Mouse (Mus musculus): ENCODE results near the gene Pomgnt2. TPM values are rescaled to one million over a fixed set of nuclear protein-coding genes. Genes with fewer than 3 reads are reported as not detected.

Pomgnt2 gene
- polyA plus RNA-seq, 1 experiment from 2014 or later, result 15.4 TPM

GRCm38 (mm10) chr9:122010751-122011150, 13.8 kb upstream of the Pomgnt2 start:
- no peaks in the 10 kb centered on the region for H3K9me3 ChIP-seq
- ATAC-seq (ENCODE audit: low FRiP score, low read depth), result no peak
- no peak overlapping the region for H3K4me2 ChIP-seq (replicated peaks)
- H3K27me3 ChIP-seq, result 0 out of 2 replicates have a peak, but pooled peaks cover 12% of the 10 kb centered on the region
- H3K4me3 ChIP-seq, result no peak overlapping the region
- no peaks in the 10 kb centered on the region for H3K4me1 ChIP-seq
- 83% methylated on average over 2 of the region's 2 CpGs for WGBS
- no peak overlapping the region for H3K27ac ChIP-seq (replicated peaks)
- H3K9ac ChIP-seq (replicated peaks), result no peak overlapping the region
- no peaks in the 10 kb centered on the region for H3K36me3 ChIP-seq

GRCm38 (mm10) chr9:122008876-122009275, 12.0 kb upstream of the Pomgnt2 start:
- no peak for ATAC-seq (ENCODE audit: low FRiP score, low read depth)
- Histone ChIP-seq H3K36me3 (no peaks in the 10 kb centered on the region), H3K4me3 (no peak overlapping the region), H3K27me3 (0 out of 2 replicates have a peak, but pooled peaks cover 4% of the 10 kb centered on the region), H3K9ac (replicated peaks) (no peak overlapping the region), H3K9me3 (no peaks in the 10 kb centered on the region), H3K4me1 (no peaks in the 10 kb centered on the region), H3K27ac (replicated peaks) (peak overlapping the region; percentile 21; the same call in 1 of the 2 replicates), H3K4me2 (replicated peaks) (no peak overlapping the region)
- 48% methylated on average over 2 of the region's 2 CpGs for WGBS

GRCm38 (mm10) chr9:122006609-122007008, 9.7 kb upstream of the Pomgnt2 start:
- 15% methylated on average over 7 of the region's 7 CpGs for WGBS
- Histone ChIP-seq H3K27ac (replicated peaks) (no peak overlapping the region), H3K4me2 (replicated peaks) (no peak overlapping the region), H3K36me3 (no peaks in the 10 kb centered on the region), H3K4me1 (no peaks in the 10 kb centered on the region), H3K9ac (replicated peaks) (no peak overlapping the region), H3K27me3 (0 out of 2 replicates have a peak, but pooled peaks cover 4% of the 10 kb centered on the region), H3K4me3 (no peak overlapping the region), H3K9me3 (no peaks in the 10 kb centered on the region)
- ATAC-seq (ENCODE audit: low FRiP score, low read depth), result no peak

GRCm38 (mm10) chr9:122006175-122006574, 9.3 kb upstream of the Pomgnt2 start:
- no peak for ATAC-seq (ENCODE audit: low FRiP score, low read depth)
- WGBS, result 97% methylated on average over 2 of the region's 2 CpGs
- Histone ChIP-seq H3K4me3 (no peak overlapping the region), H3K27ac (replicated peaks) (no peak overlapping the region), H3K4me2 (replicated peaks) (no peak overlapping the region), H3K4me1 (no peaks in the 10 kb centered on the region), H3K27me3 (0 out of 2 replicates have a peak, but pooled peaks cover 4% of the 10 kb centered on the region), H3K9me3 (no peaks in the 10 kb centered on the region), H3K36me3 (no peaks in the 10 kb centered on the region), H3K9ac (replicated peaks) (no peak overlapping the region)

GRCm38 (mm10) chr9:121997978-121998377, 1.1 kb upstream of the Pomgnt2 start:
- H3K4me1 ChIP-seq, result peaks cover 12% of the 10 kb centered on the region
- no peak overlapping the region for H3K27ac ChIP-seq (replicated peaks)
- H3K4me2 ChIP-seq (replicated peaks), result no peak overlapping the region
- H3K9me3 ChIP-seq, result no peaks in the 10 kb centered on the region
- no peak for ATAC-seq (ENCODE audit: low FRiP score, low read depth)
- WGBS, result 87% methylated on average over 4 of the region's 4 CpGs
- H3K9ac ChIP-seq (replicated peaks), result no peak overlapping the region
- no peak overlapping the region for H3K4me3 ChIP-seq
- no peaks in the 10 kb centered on the region for H3K36me3 ChIP-seq
- H3K27me3 ChIP-seq, result 0 out of 2 replicates have a peak, but pooled peaks cover 16% of the 10 kb centered on the region

- no peaks in the 10 kb centered on the region for H3K9me3 ChIP-seq
- WGBS, result under 1% methylated on average over 52 of the region's 53 CpGs
- peak overlapping the region; percentile 91 for H3K4me3 ChIP-seq
- peaks cover 12% of the 10 kb centered on the region for H3K4me1 ChIP-seq
- H3K27ac ChIP-seq (replicated peaks), result no peak overlapping the region
- ATAC-seq (ENCODE audit: low FRiP score, low read depth), result peak; percentile 91
- H3K36me3 ChIP-seq, result no peaks in the 10 kb centered on the region
- H3K27me3 ChIP-seq, result 0 out of 2 replicates have a peak, but pooled peaks cover 16% of the 10 kb centered on the region
- peak overlapping the region; percentile 93 for H3K4me2 ChIP-seq (replicated peaks)
- H3K9ac ChIP-seq (replicated peaks), result peak overlapping the region; percentile 88
Observed at GRCm38 (mm10) chr9:121995508-121996131, 1.3 kb downstream of the Pomgnt2 start.

- no peak overlapping the region for H3K27ac ChIP-seq (replicated peaks)
- H3K9me3 ChIP-seq, result no peaks in the 10 kb centered on the region
- H3K9ac ChIP-seq (replicated peaks), result peak overlapping the region; percentile 88
- peak overlapping the region; percentile 91 for H3K4me3 ChIP-seq
- peak overlapping the region; percentile 93 for H3K4me2 ChIP-seq (replicated peaks)
- no peak for ATAC-seq (ENCODE audit: low FRiP score, low read depth)
- no peaks in the 10 kb centered on the region for H3K36me3 ChIP-seq
- H3K27me3 ChIP-seq, result 0 out of 2 replicates have a peak, but pooled peaks cover 16% of the 10 kb centered on the region
- H3K4me1 ChIP-seq, result peaks cover 14% of the 10 kb centered on the region
- 16% methylated on average over 10 of the region's 10 CpGs for WGBS
Observed at GRCm38 (mm10) chr9:121995077-121995476, 1.8 kb downstream of the Pomgnt2 start.

GRCm38 (mm10) chr9:121993047-121993446, 3.9 kb downstream of the Pomgnt2 start:
- Histone ChIP-seq H3K27me3 (0 out of 2 replicates have a peak, but pooled peaks cover 16% of the 10 kb centered on the region), H3K4me3 (no peak overlapping the region), H3K27ac (replicated peaks) (no peak overlapping the region), H3K4me2 (replicated peaks) (no peak overlapping the region), H3K4me1 (peaks cover 22% of the 10 kb centered on the region), H3K36me3 (no peaks in the 10 kb centered on the region), H3K9me3 (no peaks in the 10 kb centered on the region), H3K9ac (replicated peaks) (no peak overlapping the region)
- no peak for ATAC-seq (ENCODE audit: low FRiP score, low read depth)
- WGBS, result 78% methylated on average over 3 of the region's 3 CpGs

- H3K4me1 ChIP-seq, result peaks cover 22% of the 10 kb centered on the region
- no peaks in the 10 kb centered on the region for H3K9me3 ChIP-seq
- no peak for ATAC-seq (ENCODE audit: low FRiP score, low read depth)
- 77% methylated on average over 5 of the region's 5 CpGs for WGBS
- no peak overlapping the region for H3K9ac ChIP-seq (replicated peaks)
- no peaks in the 10 kb centered on the region for H3K36me3 ChIP-seq
- no peak overlapping the region for H3K4me3 ChIP-seq
- no peak overlapping the region for H3K27ac ChIP-seq (replicated peaks)
- H3K4me2 ChIP-seq (replicated peaks), result no peak overlapping the region
- 0 out of 2 replicates have a peak, but pooled peaks cover 6% of the 10 kb centered on the region for H3K27me3 ChIP-seq
Observed at GRCm38 (mm10) chr9:121991041-121991440, 5.9 kb downstream of the Pomgnt2 start.

- Histone ChIP-seq H3K9ac (replicated peaks) (no peak overlapping the region), H3K27ac (replicated peaks) (no peak overlapping the region), H3K4me2 (replicated peaks) (no peak overlapping the region), H3K27me3 (0 out of 2 replicates have a peak, but pooled peaks cover 2% of the 10 kb centered on the region), H3K36me3 (no peaks in the 10 kb centered on the region), H3K9me3 (no peaks in the 10 kb centered on the region), H3K4me3 (no peak overlapping the region), H3K4me1 (peaks cover 15% of the 10 kb centered on the region)
- ATAC-seq (ENCODE audit: low FRiP score, low read depth), result no peak
- WGBS, result 30% methylated on average over 5 of the region's 5 CpGs
Observed at GRCm38 (mm10) chr9:121989536-121989935, 7.4 kb downstream of the Pomgnt2 start.

- 82% methylated on average over 3 of the region's 3 CpGs for WGBS
- Histone ChIP-seq H3K9me3 (no peaks in the 10 kb centered on the region), H3K4me1 (peaks cover 12% of the 10 kb centered on the region; the same call in 1 of the 2 replicates), H3K4me2 (replicated peaks) (no peak overlapping the region), H3K27me3 (no peaks in the 10 kb centered on the region), H3K27ac (replicated peaks) (no peak overlapping the region), H3K4me3 (no peak overlapping the region), H3K36me3 (no peaks in the 10 kb centered on the region), H3K9ac (replicated peaks) (no peak overlapping the region)
- ATAC-seq (ENCODE audit: low FRiP score, low read depth), result no peak
Observed at GRCm38 (mm10) chr9:121988910-121989309, 8.0 kb downstream of the Pomgnt2 start.

- 72% methylated on average over 15 of the region's 15 CpGs for WGBS
- H3K9ac ChIP-seq (replicated peaks), result no peak overlapping the region
- H3K4me3 ChIP-seq, result no peak overlapping the region
- peaks cover 8% of the 10 kb centered on the region; the same call in 1 of the 2 replicates for H3K4me1 ChIP-seq
- H3K9me3 ChIP-seq, result no peaks in the 10 kb centered on the region
- H3K4me2 ChIP-seq (replicated peaks), result no peak overlapping the region
- H3K27me3 ChIP-seq, result no peaks in the 10 kb centered on the region
- ATAC-seq (ENCODE audit: low FRiP score, low read depth), result peak; percentile 25; the same call in 1 of the 2 replicates
- no peak overlapping the region for H3K27ac ChIP-seq (replicated peaks)
- peaks cover 13% of the 10 kb centered on the region for H3K36me3 ChIP-seq
Observed at GRCm38 (mm10) chr9:121984465-121985461, 12.1 kb downstream of the Pomgnt2 start.

Measured in midbrain, embryonic 12.5 days (tissue).